Mouse (Mus musculus): ENCODE data around the gene Neo1.

GRCm38 (mm10) chr9:58874354-58874753 is 161.9 kb downstream of the Neo1 start:
- TF ChIP-seq CTCF (IDR thresholded peaks at IDR 0.05) (no peak), EP300 (IDR thresholded peaks at IDR 0.05) (no peak)
